Mouse (Mus musculus): ENCODE results near the gene Idnk. TPM values are rescaled to one million over a fixed set of nuclear protein-coding genes. Genes with fewer than 3 reads are reported as not detected.
"Not testable (repeated sequence)": the region's sequence is repeated elsewhere in the genome, so short reads cannot be mapped to it uniquely, and the experiment has no call there.

The Idnk gene
- total RNA-seq, 2 experiments from 2014 or later: 21.5 to 21.9 TPM

GRCm38 (mm10) chr13:58128768-58129671, 28.4 kb upstream of the Idnk start:
- intact Hi-C loops (cut with DNase I): no loop called here
- DNase-seq (ENCODE audit: low spot score in 2 of 2): peak; percentile 96 to 97

GRCm38 (mm10) chr13:58129687-58130246, 27.7 kb upstream of the Idnk start:
- intact Hi-C loops (cut with DNase I): no loop called here
- DNase-seq (ENCODE audit: low spot score in 2 of 2): no peak

GRCm38 (mm10) chr13:58131692-58132091, 25.8 kb upstream of the Idnk start:
- intact Hi-C loops (cut with DNase I): no loop called here
- DNase-seq (ENCODE audit: low spot score in 2 of 2): no peak

- intact Hi-C loops (cut with DNase I); DNase-seq (ENCODE audit: low spot score in 2 of 2): not testable (repeated sequence)
These were observed 10.8 kb upstream of the Idnk start for GRCm38 (mm10) chr13:58146603-58147002.

GRCm38 (mm10) chr13:58147760-58148159, 9.7 kb upstream of the Idnk start:
- intact Hi-C loops (cut with DNase I): no loop called here
- DNase-seq (ENCODE audit: low spot score in 2 of 2): no peak

GRCm38 (mm10) chr13:58148256-58148831, 9.1 kb upstream of the Idnk start:
- intact Hi-C loops (cut with DNase I): no loop called here
- peak; percentile 26 to 52 for DNase-seq (ENCODE audit: low spot score in 2 of 2)

- DNase-seq (ENCODE audit: low spot score in 2 of 2): no peak
- intact Hi-C loops (cut with DNase I): no loop called here
These were observed 8.4 kb upstream of the Idnk start for GRCm38 (mm10) chr13:58149033-58149558.

- intact Hi-C loops (cut with DNase I): no loop called here
These were observed 7.8 kb upstream of the Idnk start for GRCm38 (mm10) chr13:58149629-58150028.

GRCm38 (mm10) chr13:58150442-58150841, 7.0 kb upstream of the Idnk start:
- no peak for DNase-seq (ENCODE audit: low spot score in 2 of 2)
- intact Hi-C loops (cut with DNase I): no loop called here

More at GRCm38 (mm10) chr13:58149629-58150028, 7.8 kb upstream of the Idnk start:
- no peak for DNase-seq (ENCODE audit: low spot score in 2 of 2)

GRCm38 (mm10) chr13:58156031-58156430, 1.4 kb upstream of the Idnk start:
- no peak for DNase-seq (ENCODE audit: low spot score in 2 of 2)
- intact Hi-C loops (cut with DNase I): loop anchor here (5.0 kb wide), 1 partner anchor 431 kb away; no protein-coding TSS in a partner anchor

- DNase-seq (ENCODE audit: low spot score in 2 of 2): no peak
- intact Hi-C loops (cut with DNase I): loop anchor here (5.0 kb wide), 1 partner anchor 430 kb away; no protein-coding TSS in a partner anchor
These were observed 413 bp upstream of the Idnk start for GRCm38 (mm10) chr13:58157036-58157435.

- peak; percentile 91 to 95 for DNase-seq (ENCODE audit: low spot score in 2 of 2)
- intact Hi-C loops (cut with DNase I): loop anchor here (2.0 to 5.0 kb wide), 2 partner anchors 226 to 429 kb away; partner anchors contain the start of gene 2210016F16Rik
These were observed 857 bp downstream of the Idnk start for GRCm38 (mm10) chr13:58158099-58158912.

- intact Hi-C loops (cut with DNase I): no loop called here
- DNase-seq (ENCODE audit: low spot score in 2 of 2): no peak
These were observed 3.3 kb downstream of the Idnk start for GRCm38 (mm10) chr13:58160761-58161160.

GRCm38 (mm10) chr13:58163343-58163742, 5.9 kb downstream of the Idnk start:
- DNase-seq (ENCODE audit: low spot score in 2 of 2): no peak
- intact Hi-C loops (cut with DNase I): no loop called here

GRCm38 (mm10) chr13:58168119-58168518, 10.7 kb downstream of the Idnk start:
- intact Hi-C loops (cut with DNase I): no loop called here
- no peak for DNase-seq (ENCODE audit: low spot score in 2 of 2)

GRCm38 (mm10) chr13:58176105-58176504, 18.7 kb downstream of the Idnk start:
- DNase-seq (ENCODE audit: low spot score in 2 of 2): no peak
- intact Hi-C loops (cut with DNase I): no loop called here

GRCm38 (mm10) chr13:58177511-58178208, 20.2 kb downstream of the Idnk start:
- peak; percentile 100 for DNase-seq (ENCODE audit: low spot score in 2 of 2)
- intact Hi-C loops (cut with DNase I): no loop called here

Measured in left cerebral cortex, postnatal 14 days (tissue).